Mouse (Mus musculus) C3H10T1/2 (cell line): ENCODE data around the gene Dcpp3. TPM values are rescaled to one million over a fixed set of nuclear protein-coding genes. Genes with fewer than 3 reads are reported as not detected.

Source experiments
- polyA plus RNA-seq, 2 experiments: library from polyadenylated mRNA; unstranded; fragments of >200 nt; fragmentation: generic; extraction: Trizol; gene quantifications; one replicate each; pipeline ENCODE4 v1.2.1; 2012; ENCODE audit warnings: missing spikeins in 2 of 2

Gene Dcpp3
- polyA plus RNA-seq: not detected

GRCm38 (mm10) chr17:23917158-23917557 lies at the start of gene Dcpp3:
Dcpp3 (plus strand) TSS chr17:23917458.

GRCm38 (mm10) chr17:23867756-23868155 lies 49.5 kb upstream of the Dcpp3 start, which contains the start of gene Prss21:
Prss21 (plus strand) TSS chr17:23868056.

GRCm38 (mm10) chr17:23880576-23880975 lies 36.7 kb upstream of the Dcpp3 start, which contains the start of the genes Dcpp1 and Dcpp2:
Dcpp1 (plus strand) TSS chr17:23880876.
Dcpp2 (plus strand) TSS chr17:23880880.

GRCm38 (mm10) chr17:23941372-23941771 lies 24.1 kb downstream of the Dcpp3 start, which contains the start of gene Sbp:
Sbp (plus strand) TSS chr17:23941672.

GRCm38 (mm10) chr17:23955174-23955573 lies 37.9 kb downstream of the Dcpp3 start, which contains the start of gene Sbpl:
Sbpl (minus strand) TSS chr17:23955274.

Other genes with a start within 250 kb of the Dcpp3 start
- gene Hcfc1r1, start 243.9 kb upstream of the Dcpp3 start, polyA plus RNA-seq: 100 to 1,000 TPM; 438 to 526 TPM
- gene Thoc6, start 243.6 kb upstream of the Dcpp3 start, polyA plus RNA-seq: 10 to 100 TPM; 27.0 to 29.9 TPM
- 100 to 1,000 TPM in 1 of 2 experiments, 10 to 100 TPM in 1; 78.5 to 413 TPM for gene Tnfrsf12a, start 240.0 kb upstream of the Dcpp3 start, polyA plus RNA-seq
- under 1 TPM in 1 of 2 experiments, not detected in 1; 0.04 TPM for gene Cldn6, start 238.2 kb upstream of the Dcpp3 start, polyA plus RNA-seq
- gene Cldn9, start 233.4 kb upstream of the Dcpp3 start, polyA plus RNA-seq: 1 to 10 TPM in 1 of 2 experiments, under 1 TPM in 1; 0.53 to 3.5 TPM
- under 1 TPM; 0.07 to 0.45 TPM for gene 1520401A03Rik, start 194.7 kb upstream of the Dcpp3 start, polyA plus RNA-seq
- gene Pkmyt1, start 191.1 kb upstream of the Dcpp3 start, polyA plus RNA-seq: 10 to 100 TPM; 24.3 to 38.2 TPM
- gene Paqr4, start 176.6 kb upstream of the Dcpp3 start, polyA plus RNA-seq: 10 to 100 TPM; 22.3 to 32.8 TPM
- under 1 TPM in 1 of 2 experiments, not detected in 1; 0.07 TPM for gene Kremen2, start 171.6 kb upstream of the Dcpp3 start, polyA plus RNA-seq
- gene Flywch1, start 145.9 kb upstream of the Dcpp3 start, polyA plus RNA-seq: 10 to 100 TPM; 49.7 to 60.6 TPM
- under 1 TPM in 1 of 2 experiments, not detected in 1; 0.55 TPM for gene Flywch2, start 131.4 kb upstream of the Dcpp3 start, polyA plus RNA-seq
- 100 to 1,000 TPM in 1 of 2 experiments, 10 to 100 TPM in 1; 26.7 to 115 TPM for gene Srrm2, start 126.9 kb upstream of the Dcpp3 start, polyA plus RNA-seq
- gene Elob, start 88.3 kb upstream of the Dcpp3 start, polyA plus RNA-seq: 1,000 to 10,000 TPM; 1,533 to 1,676 TPM
- gene Prss33, start 81.4 kb upstream of the Dcpp3 start, polyA plus RNA-seq: not detected
- gene Prss32, start 73.6 kb upstream of the Dcpp3 start, polyA plus RNA-seq: under 1 TPM in 1 of 2 experiments, not detected in 1; 0.05 TPM
- gene Prss41, start 73.3 kb upstream of the Dcpp3 start, polyA plus RNA-seq: under 1 TPM in 1 of 2 experiments, not detected in 1; 0.02 TPM
- not detected for gene Prss21, start 49.4 kb upstream of the Dcpp3 start, polyA plus RNA-seq
- gene Dcpp1, start 36.6 kb upstream of the Dcpp3 start, polyA plus RNA-seq: not detected
- gene Dcpp2, start 36.6 kb upstream of the Dcpp3 start, polyA plus RNA-seq: not detected
- not detected for gene Sbp, start 24.2 kb downstream of the Dcpp3 start, polyA plus RNA-seq
- not detected for gene Sbpl, start 37.8 kb downstream of the Dcpp3 start, polyA plus RNA-seq
- under 1 TPM; 0.02 to 0.22 TPM for gene Prss30, start 63.1 kb downstream of the Dcpp3 start, polyA plus RNA-seq
- gene Prss22, start 80.6 kb downstream of the Dcpp3 start, polyA plus RNA-seq: under 1 TPM; 0.46 to 0.69 TPM
- under 1 TPM; 0.09 to 0.12 TPM for gene Prss27, start 120.7 kb downstream of the Dcpp3 start, polyA plus RNA-seq
- gene Kctd5, start 156.0 kb downstream of the Dcpp3 start, polyA plus RNA-seq: 10 to 100 TPM; 10.2 to 30.9 TPM
- gene Pdpk1, start 233.5 kb downstream of the Dcpp3 start, polyA plus RNA-seq: 1 to 10 TPM in 1 of 2 experiments, under 1 TPM in 1; 0.56 to 6.5 TPM
- gene Amdhd2, start 246.3 kb downstream of the Dcpp3 start, polyA plus RNA-seq: 10 to 100 TPM; 37.7 to 66.7 TPM